Mouse (Mus musculus) layer of hippocampus, postnatal 10 days (tissue): ENCODE results near the gene U2af1. TPM values are rescaled to one million over a fixed set of nuclear protein-coding genes. Genes with fewer than 3 reads are reported as not detected.
"Not testable (repeated sequence)": the region's sequence is repeated elsewhere in the genome, so short reads cannot be mapped to it uniquely, and the experiment has no call there.

Experiments
- DNase-seq, 2 experiments: peaks; one replicate each; pipeline ENCODE4 v3.0.0; 2021; ENCODE audit warnings: low spot score in 2 of 2
- long read RNA-seq: library from polyadenylated mRNA; stranded (forward); transcript quantifications from one replicate; pipeline ENCODE4 v2.0.0, GENCODE M21; 2023
- total RNA-seq, 2 experiments: library from RNA; stranded (reverse); gene quantifications; 2 replicates each; pipeline ENCODE4 v1.2.3; 2021

U2af1 gene
- 100 to 1,000 TPM; 143 to 153 TPM for total RNA-seq
- long read RNA-seq, transcript U2af1-201 (8 exons, 1,046 nt) = major isoform, 29 of 49 reads
- long read RNA-seq, partial matches to known transcripts = 0 of 49 reads
- long read RNA-seq, other reads (novel, unspliced or antisense) = 9 of 49 reads

- peak; percentile 98 to 99 for DNase-seq
Measured at GRCm38 (mm10) chr17:31658468-31659185, at the start of gene U2af1. Gene U2af1, minus strand, starts transcription at chr17:31658892.

- DNase-seq = peak; percentile 71 to 82
Measured at GRCm38 (mm10) chr17:31705271-31706020, 46.8 kb upstream of the U2af1 start.

- peak in 1 of 2 experiments; percentile 24 for DNase-seq
Measured at GRCm38 (mm10) chr17:31703276-31703980, 44.7 kb upstream of the U2af1 start.

- peak; percentile 12 to 24 for DNase-seq
Measured at GRCm38 (mm10) chr17:31698347-31698746, 39.7 kb upstream of the U2af1 start.

GRCm38 (mm10) chr17:31695356-31695755 lies 36.7 kb upstream of the U2af1 start:
- not testable (repeated sequence) for DNase-seq

- DNase-seq = no peak
Measured at GRCm38 (mm10) chr17:31694949-31695348, 36.3 kb upstream of the U2af1 start.

- no peak for DNase-seq
Measured at GRCm38 (mm10) chr17:31694023-31694376, 35.3 kb upstream of the U2af1 start.

- DNase-seq = peak; percentile 79 to 86
Measured at GRCm38 (mm10) chr17:31693330-31694022, 34.8 kb upstream of the U2af1 start.

GRCm38 (mm10) chr17:31692918-31693317 lies 34.2 kb upstream of the U2af1 start:
- DNase-seq = no peak

GRCm38 (mm10) chr17:31689606-31690005 lies 30.9 kb upstream of the U2af1 start:
- no peak for DNase-seq

- no peak for DNase-seq
Measured at GRCm38 (mm10) chr17:31688112-31688511, 29.4 kb upstream of the U2af1 start.

GRCm38 (mm10) chr17:31686225-31686564 lies 27.5 kb upstream of the U2af1 start:
- peak; percentile 13 to 25 for DNase-seq

GRCm38 (mm10) chr17:31685514-31686224 lies 27.0 kb upstream of the U2af1 start:
- peak; percentile 91 to 92 for DNase-seq

- DNase-seq = no peak
Measured at GRCm38 (mm10) chr17:31680450-31680849, 21.8 kb upstream of the U2af1 start.

GRCm38 (mm10) chr17:31677507-31677906 lies 18.8 kb upstream of the U2af1 start, which contains the start of gene Cryaa:
Gene Cryaa, plus strand, starts transcription at chr17:31677807.
- DNase-seq = no peak

- no peak for DNase-seq
Measured at GRCm38 (mm10) chr17:31674426-31674825, 15.7 kb upstream of the U2af1 start.

- DNase-seq = no peak
Measured at GRCm38 (mm10) chr17:31672279-31672678, 13.6 kb upstream of the U2af1 start.

- DNase-seq = no peak
Measured at GRCm38 (mm10) chr17:31671698-31672097, 13.0 kb upstream of the U2af1 start.

- peak in 1 of 2 experiments; percentile 25 for DNase-seq
Measured at GRCm38 (mm10) chr17:31670163-31670562, 11.5 kb upstream of the U2af1 start.

GRCm38 (mm10) chr17:31668306-31668705 lies 9.6 kb upstream of the U2af1 start:
- DNase-seq = no peak
